Mouse (Mus musculus): ENCODE data around the gene Adcy1. TPM values are rescaled to one million over a fixed set of nuclear protein-coding genes. Genes with fewer than 3 reads are reported as not detected.

Adcy1 gene
- polyA plus RNA-seq, 1 experiment from 2014 or later: 1.2 TPM

DNA sequence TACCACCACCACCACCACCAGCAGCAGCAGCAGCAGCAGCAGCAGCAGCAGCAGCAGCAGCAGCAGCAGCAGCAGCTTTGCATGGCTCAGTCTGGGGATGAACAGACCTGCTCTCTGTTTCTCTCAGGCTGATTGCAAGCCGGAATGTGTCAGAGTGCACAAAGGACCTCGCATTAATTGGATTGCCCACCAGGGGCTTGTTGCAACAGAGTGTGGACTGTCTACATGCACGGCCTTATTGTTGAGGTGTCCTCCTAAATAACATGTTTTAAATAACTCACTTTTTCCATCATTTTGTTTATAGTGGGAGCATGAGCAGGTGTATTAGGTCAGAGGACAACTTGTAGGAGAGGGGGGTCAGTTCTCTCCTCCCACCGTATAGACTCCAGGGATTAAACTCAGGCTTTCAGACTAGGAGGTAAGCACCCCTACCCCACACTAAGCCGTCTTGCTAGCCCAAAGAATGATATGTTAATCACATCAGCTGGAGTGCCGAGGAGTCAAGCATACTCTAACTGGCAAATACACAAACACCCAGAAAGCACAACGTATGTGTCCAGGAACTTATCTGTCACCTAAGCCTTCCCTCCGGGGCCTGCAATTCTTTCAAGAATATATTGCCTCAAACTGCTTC, 119.2 kb downstream of the Adcy1 start:
- Histone ChIP-seq H3K27me3 (ENCODE audit: control insufficient read depth, insufficient read depth, low read length) (no peaks in the 10 kb centered on the region), H3K4me2 (ENCODE audit: low read length) (no peak overlapping the region), H3K27ac (replicated peaks in 1 of 2; ENCODE audit: control insufficient read depth in 1 of 2, insufficient read depth in 1 of 2, low read depth in 2 of 2, low read length in 2 of 2) (no peak overlapping the region), H3K36me3 (ENCODE audit: control insufficient read depth, insufficient read depth, low read length) (no peaks in the 10 kb centered on the region), H3K4me3 (ENCODE audit: control insufficient read depth in 1 of 2, insufficient read depth in 1 of 2, low read depth in 1 of 2, low read length in 2 of 2) (no peak overlapping the region), H3K9ac (ENCODE audit: low read length) (no peak overlapping the region), H3K9me3 (ENCODE audit: control insufficient read depth, low read length) (no peaks in the 10 kb centered on the region), H3K4me1 (ENCODE audit: control insufficient read depth in 2 of 2, insufficient read depth in 2 of 2, low read length in 2 of 2) (peaks cover 5% of the 10 kb centered on the region in 2 experiments; a peak in 3 of 4 replicates)
- 48% methylated on average over 8 of the region's 8 CpGs for WGBS
- ATAC-seq (ENCODE audit: insufficient number of reproducible peaks, insufficient read depth, low FRiP score, low read depth): no peak

DNA sequence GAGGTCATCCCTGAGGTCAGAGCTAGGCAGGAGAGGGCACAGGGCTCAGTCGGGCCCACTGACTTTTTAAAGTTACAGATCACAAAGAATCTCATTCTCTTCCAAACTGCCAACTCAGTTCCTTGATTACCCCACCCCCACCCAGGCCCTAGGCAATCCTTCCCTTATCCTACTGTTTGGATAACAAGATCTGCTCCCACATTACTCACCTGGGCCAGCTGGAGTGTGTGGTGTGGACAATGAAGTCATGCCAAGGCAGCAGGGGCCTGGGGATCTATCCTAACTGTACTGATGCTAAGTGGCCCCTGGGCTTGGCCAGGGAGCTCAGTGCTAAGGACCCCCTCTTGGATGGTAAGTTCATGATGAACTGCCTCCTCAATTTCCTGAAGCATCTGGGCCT, 121.1 kb downstream of the Adcy1 start:
- no peak overlapping the region for H3K9ac ChIP-seq (ENCODE audit: low read length)
- H3K4me3 ChIP-seq (ENCODE audit: control insufficient read depth in 1 of 2, insufficient read depth in 1 of 2, low read depth in 1 of 2, low read length in 2 of 2): no peak overlapping the region
- H3K9me3 ChIP-seq (ENCODE audit: control insufficient read depth, low read length): no peaks in the 10 kb centered on the region
- H3K36me3 ChIP-seq (ENCODE audit: control insufficient read depth, insufficient read depth, low read length): no peaks in the 10 kb centered on the region
- ATAC-seq (ENCODE audit: insufficient number of reproducible peaks, insufficient read depth, low FRiP score, low read depth): no peak
- no peak overlapping the region for H3K4me2 ChIP-seq (ENCODE audit: low read length)
- H3K4me1 ChIP-seq (ENCODE audit: control insufficient read depth in 2 of 2, insufficient read depth in 2 of 2, low read length in 2 of 2): peaks cover 5% of the 10 kb centered on the region in 2 experiments; a peak in 2 of 4 replicates
- 50% methylated on average over 1 of the region's 1 CpGs for WGBS
- no peaks in the 10 kb centered on the region for H3K27me3 ChIP-seq (ENCODE audit: control insufficient read depth, insufficient read depth, low read length)
- H3K27ac ChIP-seq (replicated peaks in 1 of 2; ENCODE audit: control insufficient read depth in 1 of 2, insufficient read depth in 1 of 2, low read depth in 2 of 2, low read length in 2 of 2): no peak overlapping the region

DNA sequence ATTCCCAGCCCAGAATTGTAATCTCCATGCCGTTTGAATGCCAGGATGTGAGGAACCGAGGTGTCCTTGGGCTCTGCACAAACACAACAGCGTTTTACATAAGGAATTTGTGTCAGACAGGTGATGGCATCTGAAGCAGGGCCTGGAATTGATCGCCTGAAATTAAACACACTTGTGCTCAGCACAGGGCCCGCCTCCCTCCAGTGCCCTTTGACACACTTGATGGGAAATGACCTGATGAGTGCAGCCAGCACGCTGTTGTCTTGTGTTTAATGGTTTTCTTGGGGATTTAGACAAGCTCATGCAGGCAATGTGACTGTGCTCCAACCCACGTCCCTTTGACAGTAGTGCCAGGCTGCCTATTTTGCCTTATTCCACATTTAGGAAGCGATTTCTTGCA, 124.2 kb downstream of the Adcy1 start:
- Histone ChIP-seq H3K4me1 (ENCODE audit: control insufficient read depth in 2 of 2, insufficient read depth in 2 of 2, low read length in 2 of 2) (peaks cover 5% of the 10 kb centered on the region in 2 experiments; a peak in 2 of 4 replicates), H3K4me3 (ENCODE audit: control insufficient read depth in 1 of 2, insufficient read depth in 1 of 2, low read depth in 1 of 2, low read length in 2 of 2) (no peak overlapping the region), H3K9ac (ENCODE audit: low read length) (no peak overlapping the region), H3K36me3 (ENCODE audit: control insufficient read depth, insufficient read depth, low read length) (no peaks in the 10 kb centered on the region), H3K27ac (replicated peaks in 1 of 2; ENCODE audit: control insufficient read depth in 1 of 2, insufficient read depth in 1 of 2, low read depth in 2 of 2, low read length in 2 of 2) (no peak overlapping the region), H3K9me3 (ENCODE audit: control insufficient read depth, low read length) (no peaks in the 10 kb centered on the region), H3K4me2 (ENCODE audit: low read length) (no peak overlapping the region), H3K27me3 (ENCODE audit: control insufficient read depth, insufficient read depth, low read length) (no peaks in the 10 kb centered on the region)
- WGBS: 65% methylated on average over 8 of the region's 8 CpGs
- no peak for ATAC-seq (ENCODE audit: insufficient number of reproducible peaks, insufficient read depth, low FRiP score, low read depth)

DNA sequence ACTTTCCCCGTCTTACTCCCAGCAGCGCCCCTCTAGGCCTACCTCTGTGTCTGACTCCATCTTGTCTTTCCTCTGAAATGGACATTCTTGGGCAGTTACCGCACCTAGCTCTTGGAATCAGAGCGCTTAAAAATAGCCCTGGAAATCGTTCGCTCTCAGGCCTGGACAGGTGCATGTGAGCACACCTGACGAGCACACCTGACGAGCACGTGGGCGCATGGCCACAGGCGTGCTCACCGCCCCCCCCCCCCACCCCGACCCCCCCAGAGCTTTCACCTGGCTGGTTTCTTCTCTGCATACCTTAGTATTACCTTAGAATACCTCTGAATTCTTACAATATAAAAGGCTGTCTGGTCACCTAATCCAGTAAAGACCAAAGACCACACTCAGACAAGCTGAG, 125.2 kb downstream of the Adcy1 start, which contains the start of gene Gm11985:
Gm11985 (minus strand) TSS at position 101 of the 400 bp plus-strand sequence.
- H3K4me1 ChIP-seq (ENCODE audit: control insufficient read depth in 2 of 2, insufficient read depth in 2 of 2, low read length in 2 of 2): peaks cover 5 to 7% of the 10 kb centered on the region in 2 experiments; a peak in 2 of 4 replicates
- no peaks in the 10 kb centered on the region for H3K27me3 ChIP-seq (ENCODE audit: control insufficient read depth, insufficient read depth, low read length)
- H3K27ac ChIP-seq (replicated peaks in 1 of 2; ENCODE audit: control insufficient read depth in 1 of 2, insufficient read depth in 1 of 2, low read depth in 2 of 2, low read length in 2 of 2): no peak within 1 kb of the TSS
- H3K9me3 ChIP-seq (ENCODE audit: control insufficient read depth, low read length): no peaks in the 10 kb centered on the region
- H3K36me3 ChIP-seq (ENCODE audit: control insufficient read depth, insufficient read depth, low read length): no peaks in the 10 kb centered on the region
- no peak within 1 kb of the TSS for H3K9ac ChIP-seq (ENCODE audit: low read length)
- 80% methylated on average over 13 of the region's 13 CpGs for WGBS
- ATAC-seq (ENCODE audit: insufficient number of reproducible peaks, insufficient read depth, low FRiP score, low read depth): no peak; the same call in 1 of the 2 replicates
- no peak within 1 kb of the TSS for H3K4me2 ChIP-seq (ENCODE audit: low read length)
- H3K4me3 ChIP-seq (ENCODE audit: control insufficient read depth in 1 of 2, insufficient read depth in 1 of 2, low read depth in 1 of 2, low read length in 2 of 2): no peak within 1 kb of the TSS

DNA sequence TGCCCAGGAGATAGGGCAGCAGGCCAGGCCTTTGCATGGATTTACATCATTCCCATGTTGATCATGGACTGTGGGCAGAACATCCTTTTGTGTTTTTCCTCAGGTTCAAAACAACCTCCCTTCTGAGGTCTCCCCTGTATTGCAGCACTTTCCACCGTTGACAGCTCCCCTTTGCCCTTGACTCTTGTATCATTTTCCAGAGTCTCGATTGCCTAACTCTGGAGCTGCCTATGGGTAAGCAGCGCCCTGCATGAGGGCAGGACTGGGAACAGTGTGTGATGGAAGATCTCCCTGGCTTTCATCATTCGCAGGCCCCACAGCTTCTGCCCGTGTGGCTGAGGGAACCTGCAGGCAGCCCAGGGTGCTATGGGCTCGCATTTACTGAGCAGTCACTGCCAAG, 129.4 kb downstream of the Adcy1 start:
- no peak overlapping the region for H3K27ac ChIP-seq (replicated peaks in 1 of 2; ENCODE audit: control insufficient read depth in 1 of 2, insufficient read depth in 1 of 2, low read depth in 2 of 2, low read length in 2 of 2)
- H3K4me3 ChIP-seq (ENCODE audit: control insufficient read depth in 1 of 2, insufficient read depth in 1 of 2, low read depth in 1 of 2, low read length in 2 of 2): no peak overlapping the region
- no peak for ATAC-seq (ENCODE audit: insufficient number of reproducible peaks, insufficient read depth, low FRiP score, low read depth)
- 24% methylated on average over 6 of the region's 6 CpGs for WGBS
- H3K27me3 ChIP-seq (ENCODE audit: control insufficient read depth, insufficient read depth, low read length): no peaks in the 10 kb centered on the region
- H3K4me2 ChIP-seq (ENCODE audit: low read length): no peak overlapping the region
- H3K4me1 ChIP-seq (ENCODE audit: control insufficient read depth in 2 of 2, insufficient read depth in 2 of 2, low read length in 2 of 2): peaks cover 0 to 2% of the 10 kb centered on the region in 2 experiments; a peak in 1 of 4 replicates
- no peak overlapping the region for H3K9ac ChIP-seq (ENCODE audit: low read length)
- no peaks in the 10 kb centered on the region for H3K36me3 ChIP-seq (ENCODE audit: control insufficient read depth, insufficient read depth, low read length)
- H3K9me3 ChIP-seq (ENCODE audit: control insufficient read depth, low read length): no peaks in the 10 kb centered on the region

DNA sequence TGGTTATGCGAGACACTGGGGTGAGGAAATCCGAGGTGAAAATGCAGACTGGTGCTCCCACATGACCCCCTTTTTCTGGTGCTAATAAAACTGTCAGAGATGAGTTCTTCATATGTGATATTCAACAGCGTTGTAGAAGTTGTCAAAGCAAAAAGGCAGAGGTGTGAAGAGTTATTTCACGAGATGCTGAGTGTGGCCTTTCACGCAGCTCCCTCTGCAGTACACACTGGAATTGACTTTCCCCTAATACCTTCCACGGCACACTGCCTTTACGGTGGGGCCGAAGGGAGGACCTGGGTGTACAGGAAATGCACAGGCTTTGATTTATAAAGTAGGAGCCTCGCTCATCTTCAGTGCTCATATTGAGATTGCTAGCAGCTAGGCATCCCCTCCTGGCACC, 129.8 kb downstream of the Adcy1 start:
- Histone ChIP-seq H3K9ac (ENCODE audit: low read length) (no peak overlapping the region), H3K36me3 (ENCODE audit: control insufficient read depth, insufficient read depth, low read length) (no peaks in the 10 kb centered on the region), H3K9me3 (ENCODE audit: control insufficient read depth, low read length) (no peaks in the 10 kb centered on the region), H3K27me3 (ENCODE audit: control insufficient read depth, insufficient read depth, low read length) (no peaks in the 10 kb centered on the region), H3K4me2 (ENCODE audit: low read length) (no peak overlapping the region), H3K27ac (replicated peaks in 1 of 2; ENCODE audit: control insufficient read depth in 1 of 2, insufficient read depth in 1 of 2, low read depth in 2 of 2, low read length in 2 of 2) (no peak overlapping the region), H3K4me1 (ENCODE audit: control insufficient read depth in 2 of 2, insufficient read depth in 2 of 2, low read length in 2 of 2) (peaks cover 0 to 2% of the 10 kb centered on the region in 2 experiments; a peak in 1 of 4 replicates), H3K4me3 (ENCODE audit: control insufficient read depth in 1 of 2, insufficient read depth in 1 of 2, low read depth in 1 of 2, low read length in 2 of 2) (no peak overlapping the region)
- ATAC-seq (ENCODE audit: insufficient number of reproducible peaks, insufficient read depth, low FRiP score, low read depth): no peak
- WGBS: 64% methylated on average over 9 of the region's 9 CpGs

DNA sequence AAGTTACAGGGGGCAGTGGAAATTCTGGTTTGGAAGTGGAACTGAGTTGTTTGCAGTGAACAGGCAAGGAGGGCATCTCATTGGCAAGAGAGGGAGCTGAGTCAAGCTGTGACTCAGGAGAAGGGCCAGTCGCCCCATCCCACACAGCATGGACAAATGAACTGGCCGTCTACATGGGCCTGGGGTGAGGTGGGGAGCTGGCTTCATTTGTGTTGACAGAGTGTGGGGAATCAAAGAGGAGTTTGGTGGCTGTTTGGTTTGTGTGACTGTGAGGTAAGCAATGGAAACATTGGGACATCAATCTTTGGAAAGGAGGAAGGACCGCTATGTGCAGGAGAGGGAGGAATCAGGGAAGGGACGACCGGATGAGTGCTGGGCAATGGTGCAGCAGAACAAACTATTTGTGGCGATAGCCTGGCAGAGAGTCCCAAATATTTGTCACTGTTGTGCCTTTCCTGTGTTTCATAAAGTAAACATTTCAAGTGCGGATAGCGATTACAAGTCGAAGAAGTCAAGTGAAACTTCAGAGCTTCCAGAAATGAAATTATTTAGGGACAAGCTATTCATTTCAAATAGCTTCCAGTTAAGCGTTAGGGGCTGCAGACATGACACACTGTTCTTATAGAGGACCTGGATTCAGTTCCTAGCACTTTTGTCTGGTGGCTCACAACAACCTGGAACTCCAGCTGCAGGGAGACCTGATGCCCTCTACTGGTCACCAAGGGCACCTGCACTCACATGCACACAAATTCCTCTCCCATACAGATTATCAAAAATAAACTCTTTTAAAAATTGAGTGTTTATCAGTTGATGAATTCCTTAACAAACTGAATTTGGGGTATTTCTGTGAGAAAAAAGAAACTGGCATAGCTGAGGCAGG, 131.4 kb downstream of the Adcy1 start:
- no peak for ATAC-seq (ENCODE audit: insufficient number of reproducible peaks, insufficient read depth, low FRiP score, low read depth)
- H3K27me3 ChIP-seq (ENCODE audit: control insufficient read depth, insufficient read depth, low read length): no peaks in the 10 kb centered on the region
- WGBS: 90% methylated on average over 10 of the region's 10 CpGs

More for the DNA sequence above, 131.4 kb downstream of the Adcy1 start:
- Histone ChIP-seq H3K27ac (replicated peaks in 1 of 2; ENCODE audit: control insufficient read depth in 1 of 2, insufficient read depth in 1 of 2, low read depth in 2 of 2, low read length in 2 of 2) (no peak overlapping the region), H3K4me3 (ENCODE audit: control insufficient read depth in 1 of 2, insufficient read depth in 1 of 2, low read depth in 1 of 2, low read length in 2 of 2) (no peak overlapping the region), H3K4me1 (ENCODE audit: control insufficient read depth in 2 of 2, insufficient read depth in 2 of 2, low read length in 2 of 2) (peaks cover 0 to 4% of the 10 kb centered on the region in 2 experiments; a peak in 1 of 4 replicates), H3K9me3 (ENCODE audit: control insufficient read depth, low read length) (no peaks in the 10 kb centered on the region), H3K9ac (ENCODE audit: low read length) (no peak overlapping the region), H3K4me2 (ENCODE audit: low read length) (no peak overlapping the region), H3K36me3 (ENCODE audit: control insufficient read depth, insufficient read depth, low read length) (no peaks in the 10 kb centered on the region)

Measured in heart, embryonic 14.5 days (tissue).